Mouse (Mus musculus) hindbrain, postnatal 0 days (tissue): ENCODE measurements at regions not wholly inside any gene's neighbourhood (a gene's known extent, or its start where the extent isn't known, plus 50 kb on each side); places are given as distances from the start of the nearest gene placed in this dataset.
A peak's percentile ranks its signal among the peaks of the same experiment; 100 is the strongest.

Source experiments
- ATAC-seq: fragments of 200-750 bp; cut with Nextera tagmentation; 2 replicates; pipeline ENCODE4 v1.8.0; 2017; ENCODE audit warnings: mild to moderate bottlenecking, moderate TSS enrichment, moderate library complexity
- DNase-seq: peaks from one replicate; pipeline ENCODE4 v3.0.0-alpha.2; 2015; ENCODE audit warnings: low spot score
- H3K27ac ChIP-seq: fragments of 300-500 bp; sonication (generic); 2 replicates; pipeline ENCODE4 v1.5.1; 2014; ENCODE audit warnings: mild to moderate bottlenecking
- H3K27me3 ChIP-seq: fragments of 300-500 bp; sonication (generic); 2 replicates; pipeline ENCODE4 v1.6.1; 2014; ENCODE audit warnings: low read length, mixed read lengths; ENCODE audit not compliant: insufficient read depth
- H3K36me3 ChIP-seq: fragments of 300-500 bp; sonication (generic); 2 replicates; pipeline ENCODE4 v1.6.1; 2014; ENCODE audit warnings: low read length, mixed read lengths; ENCODE audit not compliant: insufficient read depth
- H3K4me1 ChIP-seq: fragments of 300-500 bp; sonication (generic); 2 replicates; pipeline ENCODE4 v1.6.1; 2014; ENCODE audit warnings: antibody characterized with exemption, low read length, mixed read lengths; ENCODE audit not compliant: insufficient read depth
- H3K4me2 ChIP-seq: fragments of 300-500 bp; sonication (generic); 2 replicates; pipeline ENCODE4 v1.6.1; 2014; ENCODE audit warnings: low read depth, mild to moderate bottlenecking, low read length, moderate library complexity, mixed read lengths
- H3K4me3 ChIP-seq: fragments of 300-500 bp; sonication (generic); 2 replicates; pipeline ENCODE4 v1.5.1; 2014; ENCODE audit warnings: low read length
- H3K9ac ChIP-seq: fragments of 300-500 bp; sonication (generic); replicated peaks from 2 replicates; pipeline ENCODE4 v1.6.1; 2014; ENCODE audit warnings: mild to moderate bottlenecking, low read length, moderate library complexity, mixed read lengths
- H3K9me3 ChIP-seq: fragments of 300-500 bp; sonication (generic); 2 replicates; pipeline ENCODE4 v1.6.1; 2016; ENCODE audit warnings: low read length, mixed read lengths
- CTCF ChIP-seq: IDR thresholded peaks from 2 replicates; pipeline ENCODE4 v1.5.1; 2016; ENCODE audit warnings: antibody characterized with exemption, control low read depth, low read depth
- WGBS: fragments of 180-500 bp; shearing (Covaris S2); extraction: QIAGEN DNeasy Blood & Tissue Kit; methylation state at CpG from one replicate; pipeline ENCODE4 v1.1.7; 2014; 5-methylcytosine and 5-hydroxymethylcytosine counted together

DNA sequence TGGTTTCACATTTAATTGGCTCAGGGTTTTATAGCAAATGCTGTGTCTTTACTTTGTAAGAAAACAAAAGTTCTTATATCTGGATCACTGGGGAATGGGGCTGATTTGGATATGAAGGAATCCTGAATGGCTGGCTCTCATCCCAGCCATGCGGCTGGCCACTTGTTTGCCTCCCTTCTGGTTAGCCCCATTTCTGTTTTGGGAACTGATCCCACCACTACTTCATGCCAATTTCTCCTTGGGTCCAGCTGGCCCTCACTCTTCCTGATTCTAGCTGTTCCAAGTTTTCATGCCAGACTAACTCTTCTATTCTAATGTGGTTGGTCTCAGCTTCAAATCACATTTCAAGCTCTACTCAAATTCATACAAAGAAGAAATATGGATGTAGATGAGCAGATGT, 5319.6 kb downstream of the 9330182O14Rik start:
- H3K27me3 ChIP-seq: no peaks in the 10 kb centered on the region
- H3K4me1 ChIP-seq: no peaks in the 10 kb centered on the region
- H3K9me3 ChIP-seq: no peaks in the 10 kb centered on the region
- no peak overlapping the region for H3K27ac ChIP-seq
- WGBS: 52% methylated on average over 1 of the region's 1 CpGs
- no peaks in the 10 kb centered on the region for H3K36me3 ChIP-seq
- TF ChIP-seq CTCF: no peak
- ATAC-seq (peak; percentile 95), DNase-seq (peak; percentile 85)
- H3K4me2 ChIP-seq: no peak overlapping the region
- no peak overlapping the region for H3K4me3 ChIP-seq
- H3K9ac ChIP-seq: no peak overlapping the region

- Histone ChIP-seq H3K9ac (no peak overlapping the region), H3K9me3 (no peaks in the 10 kb centered on the region), H3K4me2 (no peak overlapping the region), H3K4me3 (no peak overlapping the region), H3K4me1 (no peaks in the 10 kb centered on the region), H3K36me3 (no peaks in the 10 kb centered on the region), H3K27me3 (no peaks in the 10 kb centered on the region), H3K27ac (no peak overlapping the region)
- 67% methylated on average over 1 of the region's 1 CpGs for whole genome bisulfite sequencing
- no peak for TF ChIP-seq CTCF
- ATAC-seq (no peak), DNase-seq (peak; percentile 1)
These were observed 5336.3 kb downstream of the 9330182O14Rik start for GRCm38 (mm10) chr15:45470425-45470824.

GRCm38 (mm10) chr15:45473191-45473590, 5339.0 kb downstream of the 9330182O14Rik start:
- Histone ChIP-seq H3K9me3 (no peaks in the 10 kb centered on the region), H3K27ac (no peak overlapping the region), H3K4me2 (no peak overlapping the region), H3K9ac (no peak overlapping the region), H3K4me1 (no peaks in the 10 kb centered on the region), H3K36me3 (no peaks in the 10 kb centered on the region), H3K27me3 (no peaks in the 10 kb centered on the region), H3K4me3 (no peak overlapping the region)
- WGBS: 94% methylated on average over 1 of the region's 1 CpGs
- DNase-seq: no peak
- no peak for TF ChIP-seq CTCF
- no peak for ATAC-seq

GRCm38 (mm10) chr15:45510271-45510670, 5376.1 kb downstream of the 9330182O14Rik start:
- no peak overlapping the region for H3K4me2 ChIP-seq
- DNase-seq (peak; percentile 45), ATAC-seq (no peak)
- no peak overlapping the region for H3K27ac ChIP-seq
- no peaks in the 10 kb centered on the region for H3K4me1 ChIP-seq
- WGBS: 71% methylated on average over 3 of the region's 3 CpGs
- TF ChIP-seq CTCF: peak; percentile 53
- H3K9ac ChIP-seq: no peak overlapping the region
- no peaks in the 10 kb centered on the region for H3K27me3 ChIP-seq
- H3K9me3 ChIP-seq: no peaks in the 10 kb centered on the region
- H3K36me3 ChIP-seq: no peaks in the 10 kb centered on the region
- H3K4me3 ChIP-seq: no peak overlapping the region
